Mouse (Mus musculus) intestine, postnatal 0 days (tissue): ENCODE measurements around the gene Wapl. TPM values are rescaled to one million over a fixed set of nuclear protein-coding genes. Genes with fewer than 3 reads are reported as not detected.

Experiments used
- ATAC-seq: fragments of 200-750 bp; cut with Nextera tagmentation; 2 replicates; pipeline ENCODE4 v1.8.0; 2017; ENCODE audit warnings: mild to moderate bottlenecking, moderate TSS enrichment, moderate library complexity
- H3K27ac ChIP-seq: fragments of 300-500 bp; sonication (generic); 2 replicates; pipeline ENCODE4 v1.5.1; 2014; ENCODE audit warnings: mild to moderate bottlenecking, low read depth, low read length, moderate library complexity
- H3K27me3 ChIP-seq: fragments of 300-500 bp; sonication (generic); replicated peaks from 2 replicates; pipeline ENCODE4 v1.6.1; 2014; ENCODE audit warnings: low read length, mixed read lengths; ENCODE audit not compliant: control insufficient read depth, insufficient read depth
- H3K36me3 ChIP-seq: fragments of 300-500 bp; sonication (generic); 2 replicates; pipeline ENCODE4 v1.6.1; 2014; ENCODE audit warnings: mild to moderate bottlenecking, moderate library complexity; ENCODE audit not compliant: control insufficient read depth, insufficient read depth
- H3K4me1 ChIP-seq: fragments of 300-500 bp; sonication (generic); replicated peaks from 2 replicates; pipeline ENCODE4 v1.6.1; 2014; ENCODE audit warnings: antibody characterized with exemption, low read length, mixed read lengths; ENCODE audit not compliant: control insufficient read depth, insufficient read depth
- H3K4me2 ChIP-seq: fragments of 300-500 bp; sonication (generic); replicated peaks from 2 replicates; pipeline ENCODE4 v1.6.1; 2014; ENCODE audit warnings: low read depth, mild to moderate bottlenecking, moderate library complexity
- H3K4me3 ChIP-seq: fragments of 300-500 bp; sonication (generic); 2 replicates; pipeline ENCODE4 v1.5.1; 2014; ENCODE audit warnings: low read depth, low read length
- H3K9ac ChIP-seq: fragments of 300-500 bp; sonication (generic); 2 replicates; pipeline ENCODE4 v1.6.1; 2014; ENCODE audit warnings: mild to moderate bottlenecking, low read depth, low read length
- H3K9me3 ChIP-seq: fragments of 300-500 bp; sonication (generic); 2 replicates; pipeline ENCODE4 v1.6.1; 2016; ENCODE audit warnings: mixed run types; ENCODE audit not compliant: control insufficient read depth
- CTCF ChIP-seq: sonication (generic); IDR thresholded peaks from 2 replicates; pipeline ENCODE4 v1.5.1; 2016; ENCODE audit warnings: low read depth, mild to moderate bottlenecking, control low read depth, antibody characterized with exemption, moderate library complexity
- WGBS: fragments of 180-500 bp; shearing (Covaris S2); extraction: QIAGEN DNeasy Blood & Tissue Kit; methylation state at CpG from one replicate; pipeline ENCODE4 v1.1.7; 2014; 5-methylcytosine and 5-hydroxymethylcytosine counted together
- polyA plus RNA-seq: library from polyadenylated mRNA; unstranded; fragments of >200 nt; fragmentation: Nextera tagmentation; extraction: Ambion mirVana; gene quantifications from 2 replicates; pipeline ENCODE4 v1.2.1, GENCODE M21; 2015

Wapl gene
- polyA plus RNA-seq, 1 experiment from 2014 or later, result 18.2 TPM

DNA sequence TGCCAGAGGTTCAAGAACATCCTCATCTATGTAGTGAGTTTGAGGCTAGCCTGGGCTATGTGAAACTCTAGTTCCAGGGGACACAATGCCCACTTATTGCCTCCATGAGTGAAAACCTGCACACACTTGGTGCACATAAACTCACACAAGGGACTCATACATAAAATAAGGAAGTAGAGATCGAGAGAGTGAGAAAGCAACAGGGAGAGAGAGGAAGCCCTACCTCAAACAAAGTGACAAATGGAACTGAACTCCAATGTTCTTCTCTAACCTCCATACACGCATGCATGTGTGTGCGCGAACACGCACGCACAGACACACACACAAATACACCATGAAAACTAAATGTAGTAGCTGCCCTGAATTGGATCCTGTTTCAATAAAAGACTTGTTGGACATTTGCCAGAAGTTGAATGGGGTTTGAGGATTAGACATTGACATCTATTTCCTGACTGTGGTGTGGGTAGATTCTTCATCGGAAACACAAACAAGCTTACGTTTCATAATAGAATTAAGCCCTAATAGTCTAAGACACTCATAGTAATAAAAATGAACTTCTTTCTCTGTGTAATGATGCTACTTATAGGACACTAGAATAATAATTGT lies 25.8 kb upstream of the Wapl start:
- H3K27ac ChIP-seq, result no peak overlapping the region
- 78% methylated on average over 8 of the region's 8 CpGs for WGBS
- ATAC-seq, result no peak
- TF ChIP-seq CTCF, result no peak
- no peak overlapping the region for H3K4me3 ChIP-seq
- H3K36me3 ChIP-seq, result no peaks in the 10 kb centered on the region
- H3K9ac ChIP-seq, result no peak overlapping the region
- H3K27me3 ChIP-seq, result no peaks in the 10 kb centered on the region
- no peaks in the 10 kb centered on the region for H3K9me3 ChIP-seq
- H3K4me1 ChIP-seq, result no peaks in the 10 kb centered on the region
- H3K4me2 ChIP-seq, result no peak overlapping the region

DNA sequence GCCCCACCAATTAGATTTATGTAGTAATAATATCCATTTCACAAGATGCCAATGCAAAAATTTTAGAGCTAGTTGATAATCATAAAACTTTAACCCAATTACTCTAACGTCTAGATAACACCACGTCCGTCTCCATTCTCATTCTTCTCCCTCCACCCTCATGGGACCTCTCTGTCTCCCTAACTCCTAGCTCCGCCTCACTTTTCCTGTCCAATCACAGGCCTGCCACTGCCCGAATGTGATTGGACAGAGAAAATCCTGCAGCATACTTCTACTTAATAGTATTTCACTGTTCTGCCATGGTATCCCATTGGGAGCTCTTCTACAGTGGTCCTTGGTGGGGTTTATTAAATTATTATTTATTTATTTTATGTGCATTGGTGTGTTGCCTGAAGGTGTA lies 16.6 kb upstream of the Wapl start:
- TF ChIP-seq CTCF, result no peak
- H3K4me3 ChIP-seq, result no peak overlapping the region
- H3K27ac ChIP-seq, result no peak overlapping the region
- no peaks in the 10 kb centered on the region for H3K4me1 ChIP-seq
- no peaks in the 10 kb centered on the region for H3K36me3 ChIP-seq
- WGBS, result 90% methylated on average over 5 of the region's 5 CpGs
- no peak overlapping the region for H3K4me2 ChIP-seq
- no peaks in the 10 kb centered on the region for H3K27me3 ChIP-seq
- no peak for ATAC-seq
- H3K9me3 ChIP-seq, result no peaks in the 10 kb centered on the region
- H3K9ac ChIP-seq, result no peak overlapping the region

DNA sequence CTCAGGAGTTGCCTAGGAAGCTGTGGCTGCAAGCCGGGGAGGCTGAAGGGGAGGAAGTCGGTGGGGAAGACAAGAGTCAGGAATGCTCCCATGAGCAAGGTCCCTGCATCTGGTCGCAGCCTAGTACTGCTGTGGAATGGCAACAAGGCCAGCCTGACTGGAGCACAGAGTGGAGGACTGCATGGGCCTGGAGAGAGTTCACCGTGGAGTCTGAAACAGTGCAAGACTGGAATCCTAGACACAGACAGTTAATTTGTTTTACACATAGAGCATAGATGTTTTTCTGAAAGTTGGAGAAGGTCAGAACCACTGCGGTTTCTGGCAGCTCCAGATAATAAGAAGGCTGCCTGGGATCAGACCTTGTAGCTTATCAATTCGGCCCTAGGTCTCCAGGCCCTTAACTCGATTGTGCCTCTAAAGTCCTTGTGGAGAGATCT lies 13.4 kb upstream of the Wapl start:
- H3K9me3 ChIP-seq, result no peaks in the 10 kb centered on the region
- ATAC-seq, result no peak
- no peaks in the 10 kb centered on the region for H3K27me3 ChIP-seq
- TF ChIP-seq CTCF, result no peak
- H3K27ac ChIP-seq, result no peak overlapping the region
- H3K36me3 ChIP-seq, result no peaks in the 10 kb centered on the region
- no peak overlapping the region for H3K4me2 ChIP-seq
- H3K4me1 ChIP-seq, result no peaks in the 10 kb centered on the region
- H3K4me3 ChIP-seq, result no peak overlapping the region
- WGBS, result 71% methylated on average over 7 of the region's 7 CpGs
- H3K9ac ChIP-seq, result no peak overlapping the region

DNA sequence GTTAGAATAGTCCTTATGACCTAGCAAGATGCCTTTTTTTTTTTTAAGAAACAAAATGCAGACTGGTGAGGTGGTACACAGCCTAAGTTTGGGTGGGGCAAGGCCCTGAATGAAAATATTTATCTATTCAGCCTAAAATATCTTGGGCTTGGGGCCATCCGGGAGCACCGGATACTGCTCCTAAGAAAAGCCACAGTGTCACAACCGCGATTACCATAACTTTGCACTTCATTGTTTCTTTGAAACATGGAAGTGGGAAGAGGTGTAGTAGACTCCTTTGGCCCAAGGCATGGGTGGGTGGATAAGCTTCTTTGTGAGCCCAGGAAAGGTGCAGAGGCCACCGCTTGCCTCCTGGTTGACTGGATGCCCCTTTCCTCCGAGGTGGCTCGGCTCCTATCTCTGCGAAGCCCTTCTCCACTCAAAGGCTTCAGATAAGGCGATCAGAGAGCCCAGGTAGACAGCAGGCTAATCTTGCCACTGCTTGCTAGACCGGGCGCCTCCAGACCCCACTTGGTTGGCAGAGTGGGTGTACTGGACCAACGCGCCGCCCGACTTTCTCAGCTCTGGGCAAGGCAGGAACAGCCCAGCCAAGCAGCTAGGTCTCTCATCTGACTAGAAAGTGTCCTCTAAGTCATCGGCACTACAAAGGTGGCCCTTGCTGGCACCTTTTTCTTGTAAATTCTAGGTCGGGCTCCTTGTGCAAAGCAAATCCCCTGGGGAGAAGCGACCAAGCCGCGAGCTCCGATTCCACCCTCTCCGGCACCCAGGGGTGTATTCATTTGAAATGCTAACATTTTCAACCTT lies 12.7 kb upstream of the Wapl start:
- no peak for ATAC-seq

DNA sequence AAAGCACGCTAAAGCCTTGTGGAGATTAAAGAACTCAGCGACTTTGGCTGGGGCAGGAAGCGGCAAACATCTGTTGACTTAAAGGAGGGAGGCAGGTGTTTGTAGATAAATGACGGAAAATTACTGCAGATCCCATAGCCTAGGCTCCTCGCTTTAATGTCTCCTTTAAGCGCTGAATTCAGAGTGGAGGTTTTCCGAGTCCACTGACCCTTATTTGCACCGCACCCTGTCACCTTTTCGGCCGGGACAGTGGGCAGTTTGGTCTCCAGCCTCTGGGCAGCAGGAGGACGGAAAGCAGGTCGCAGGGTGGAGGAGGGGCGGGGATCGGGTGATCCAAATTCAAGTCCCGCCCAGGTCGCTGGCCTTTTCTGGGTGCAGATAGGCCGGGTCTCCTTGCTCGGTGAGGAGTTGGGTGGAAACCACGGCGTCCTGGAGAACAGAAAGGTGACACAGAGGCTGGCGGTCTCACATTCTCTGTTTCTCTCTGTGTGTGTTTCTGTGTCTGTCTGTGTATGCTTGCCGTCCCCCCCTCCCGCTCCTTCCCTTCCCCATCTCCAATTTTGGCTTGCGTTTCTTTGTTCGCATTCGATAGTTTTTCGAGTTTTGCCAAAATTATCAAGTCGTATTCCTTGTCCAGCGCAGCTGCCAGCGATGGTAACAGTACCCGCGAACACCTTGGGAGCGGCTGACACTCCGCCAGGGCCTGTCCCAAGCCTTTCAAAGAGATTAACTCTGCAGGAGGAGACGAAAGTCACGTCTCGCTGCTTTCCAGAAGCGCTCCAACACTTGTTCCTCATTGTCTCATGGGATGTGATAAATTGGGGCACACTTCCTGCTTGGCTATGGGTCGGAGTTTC lies 11.9 kb upstream of the Wapl start:
- Histone ChIP-seq H3K9me3 (no peaks in the 10 kb centered on the region), H3K4me3 (peak overlapping the region; percentile 42), H3K4me1 (no peaks in the 10 kb centered on the region), H3K4me2 (peak overlapping the region; percentile 84), H3K27me3 (no peaks in the 10 kb centered on the region), H3K9ac (peak overlapping the region; percentile 19; the same call in 1 of the 2 replicates), H3K36me3 (no peaks in the 10 kb centered on the region), H3K27ac (no peak overlapping the region)
- no peak for TF ChIP-seq CTCF
- WGBS, result under 1% methylated on average over 39 of the region's 39 CpGs
- peak; percentile 69 for ATAC-seq

More for the DNA sequence above, 12.7 kb upstream of the Wapl start:
- Histone ChIP-seq H3K4me2 (peak overlapping the region; percentile 84), H3K4me3 (peak overlapping the region; percentile 42), H3K4me1 (no peaks in the 10 kb centered on the region), H3K9me3 (no peaks in the 10 kb centered on the region), H3K9ac (peak overlapping the region; percentile 19; the same call in 1 of the 2 replicates), H3K36me3 (no peaks in the 10 kb centered on the region), H3K27me3 (no peaks in the 10 kb centered on the region), H3K27ac (no peak overlapping the region)
- 34% methylated on average over 22 of the region's 22 CpGs for WGBS
- TF ChIP-seq CTCF, result no peak

DNA sequence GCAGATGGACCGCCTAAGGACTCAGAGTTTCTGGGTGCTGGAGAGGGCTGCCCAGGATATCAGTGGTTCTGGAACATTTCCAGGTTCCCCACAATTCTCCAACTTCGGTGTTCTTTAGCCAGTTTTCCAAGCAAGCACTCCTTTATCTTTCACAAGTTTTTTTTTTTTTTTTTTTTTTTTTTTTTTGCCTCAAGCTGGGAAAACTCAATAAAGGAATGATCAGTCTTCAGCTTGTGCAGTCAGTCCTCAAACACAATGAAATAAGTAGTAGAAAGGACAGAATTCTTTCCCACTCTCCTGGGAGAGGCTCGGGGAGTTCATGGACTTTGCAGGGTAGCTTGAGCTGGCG lies 11.3 kb upstream of the Wapl start:
- H3K9me3 ChIP-seq, result no peaks in the 10 kb centered on the region
- peak overlapping the region; percentile 42 for H3K4me3 ChIP-seq
- peak overlapping the region; percentile 19; the same call in 1 of the 2 replicates for H3K9ac ChIP-seq
- TF ChIP-seq CTCF, result no peak
- WGBS, result 26% methylated on average over 4 of the region's 4 CpGs
- no peaks in the 10 kb centered on the region for H3K27me3 ChIP-seq
- H3K27ac ChIP-seq, result no peak overlapping the region
- H3K4me2 ChIP-seq, result peak overlapping the region; percentile 84
- no peak for ATAC-seq
- H3K4me1 ChIP-seq, result no peaks in the 10 kb centered on the region
- H3K36me3 ChIP-seq, result no peaks in the 10 kb centered on the region
